Mouse (Mus musculus): ENCODE measurements around the gene Rfpl4b. TPM values are rescaled to one million over a fixed set of nuclear protein-coding genes. Genes with fewer than 3 reads are reported as not detected.
"Not testable (repeated sequence)": the region's sequence is repeated elsewhere in the genome, so short reads cannot be mapped to it uniquely, and the experiment has no call there.

Gene Rfpl4b
- polyA plus RNA-seq (2014; fragmentation: Nextera tagmentation; extraction: Ambion mirVana): not detected in 2 replicates

DNA sequence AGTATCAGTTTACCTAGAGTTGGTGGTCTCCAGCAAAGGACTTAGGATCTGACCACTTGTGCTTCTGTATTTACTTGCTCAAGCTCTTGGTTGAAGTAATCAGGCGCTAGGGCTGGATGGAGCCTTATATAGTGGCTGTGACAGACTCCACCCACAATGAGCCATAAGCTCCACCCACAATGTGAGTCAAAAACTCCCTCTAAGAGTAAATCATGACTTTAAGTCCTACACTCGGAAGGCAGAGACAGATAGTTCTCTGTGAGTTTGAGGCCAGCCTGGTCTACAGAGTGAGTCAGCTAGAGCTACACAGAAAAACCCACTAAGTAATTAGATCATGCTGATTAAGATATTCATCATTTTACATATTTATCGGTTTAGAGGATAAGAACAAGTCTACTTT lies at the start of gene Rfpl4b:
Rfpl4b (minus strand) TSS at position 101 of the 400 bp plus-strand sequence.
- Histone ChIP-seq H3K4me2 (no peak within 1 kb of the TSS), H3K4me1 (replicated peaks; ENCODE audit: control insufficient read depth, insufficient read depth, low read length) (no peaks in the 10 kb centered on the region), H3K9ac (ENCODE audit: low read depth, low read length) (no peak within 1 kb of the TSS), H3K27me3 (replicated peaks; ENCODE audit: control insufficient read depth, insufficient read depth, low read length) (no peaks in the 10 kb centered on the region), H3K36me3 (ENCODE audit: control insufficient read depth, insufficient read depth, low read length) (no peaks in the 10 kb centered on the region), H3K4me3 (ENCODE audit: low read depth, low read length) (no peak within 1 kb of the TSS), H3K27ac (ENCODE audit: low read depth, low read length) (no peak within 1 kb of the TSS), H3K9me3 (ENCODE audit: control insufficient read depth, low read length) (no peaks in the 10 kb centered on the region)
- ATAC-seq (replicated peaks; ENCODE audit: low FRiP score): no peak
- no peak for DNase-seq (ENCODE audit: low spot score)
- WGBS: 79% methylated on average over 3 of the region's 3 CpGs

DNA sequence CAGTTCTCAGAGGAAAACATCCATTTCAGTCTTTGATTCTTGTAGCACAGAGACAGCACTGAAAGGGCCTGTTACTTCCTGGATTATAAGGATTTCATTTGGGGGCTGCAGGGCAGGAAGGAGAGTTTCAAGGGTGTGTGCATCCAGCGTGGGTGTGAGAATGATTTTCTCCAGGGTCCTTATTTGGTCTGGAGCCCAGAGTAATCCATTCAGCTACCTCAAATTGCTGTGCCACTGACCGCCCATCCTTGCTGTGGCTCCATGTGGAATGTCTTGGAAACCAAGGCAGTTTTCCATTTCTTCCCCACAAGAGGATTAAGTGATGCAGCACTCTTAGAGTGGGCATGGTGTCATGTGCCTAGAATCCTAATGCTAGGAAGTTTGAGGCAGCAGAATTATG lies 33.6 kb upstream of the Rfpl4b start:
- DNase-seq (ENCODE audit: low spot score) (no peak), ATAC-seq (replicated peaks; ENCODE audit: low FRiP score) (no peak)
- no peak overlapping the region for H3K4me2 ChIP-seq
- H3K36me3 ChIP-seq (ENCODE audit: control insufficient read depth, insufficient read depth, low read length): no peaks in the 10 kb centered on the region
- WGBS: 59% methylated on average over 2 of the region's 2 CpGs
- H3K4me3 ChIP-seq (ENCODE audit: low read depth, low read length): no peak overlapping the region
- H3K9ac ChIP-seq (ENCODE audit: low read depth, low read length): no peak overlapping the region
- no peaks in the 10 kb centered on the region for H3K27me3 ChIP-seq (replicated peaks; ENCODE audit: control insufficient read depth, insufficient read depth, low read length)
- H3K4me1 ChIP-seq (replicated peaks; ENCODE audit: control insufficient read depth, insufficient read depth, low read length): no peaks in the 10 kb centered on the region
- H3K9me3 ChIP-seq (ENCODE audit: control insufficient read depth, low read length): no peaks in the 10 kb centered on the region
- no peak overlapping the region for H3K27ac ChIP-seq (ENCODE audit: low read depth, low read length)

DNA sequence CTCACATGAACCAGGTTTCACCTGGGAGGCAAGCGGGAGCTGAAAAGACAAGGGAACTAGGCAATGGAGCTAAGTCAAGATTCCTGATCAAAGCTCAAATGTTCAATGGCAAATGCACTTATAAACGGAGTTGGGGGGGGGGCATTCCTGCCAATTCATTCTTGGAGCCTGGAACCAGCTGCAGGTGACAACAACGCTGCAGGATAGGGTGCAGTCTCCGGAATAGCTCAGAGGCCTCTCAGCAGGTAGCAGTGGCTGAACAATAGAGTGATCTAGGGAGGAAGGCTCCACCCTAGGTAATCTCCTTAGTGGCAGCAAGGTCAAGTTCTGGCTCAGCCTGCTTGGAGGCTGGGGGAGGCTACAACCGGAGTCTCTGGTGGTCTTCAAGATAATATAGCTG lies 28.4 kb upstream of the Rfpl4b start:
- 44% methylated on average over 5 of the region's 5 CpGs for WGBS
- H3K4me3 ChIP-seq (ENCODE audit: low read depth, low read length); DNase-seq (ENCODE audit: low spot score); H3K9ac ChIP-seq (ENCODE audit: low read depth, low read length); H3K4me1 ChIP-seq (replicated peaks; ENCODE audit: control insufficient read depth, insufficient read depth, low read length); H3K4me2 ChIP-seq; H3K36me3 ChIP-seq (ENCODE audit: control insufficient read depth, insufficient read depth, low read length); H3K9me3 ChIP-seq (ENCODE audit: control insufficient read depth, low read length); H3K27ac ChIP-seq (ENCODE audit: low read depth, low read length); ATAC-seq (replicated peaks; ENCODE audit: low FRiP score); H3K27me3 ChIP-seq (replicated peaks; ENCODE audit: control insufficient read depth, insufficient read depth, low read length): not testable (repeated sequence)

DNA sequence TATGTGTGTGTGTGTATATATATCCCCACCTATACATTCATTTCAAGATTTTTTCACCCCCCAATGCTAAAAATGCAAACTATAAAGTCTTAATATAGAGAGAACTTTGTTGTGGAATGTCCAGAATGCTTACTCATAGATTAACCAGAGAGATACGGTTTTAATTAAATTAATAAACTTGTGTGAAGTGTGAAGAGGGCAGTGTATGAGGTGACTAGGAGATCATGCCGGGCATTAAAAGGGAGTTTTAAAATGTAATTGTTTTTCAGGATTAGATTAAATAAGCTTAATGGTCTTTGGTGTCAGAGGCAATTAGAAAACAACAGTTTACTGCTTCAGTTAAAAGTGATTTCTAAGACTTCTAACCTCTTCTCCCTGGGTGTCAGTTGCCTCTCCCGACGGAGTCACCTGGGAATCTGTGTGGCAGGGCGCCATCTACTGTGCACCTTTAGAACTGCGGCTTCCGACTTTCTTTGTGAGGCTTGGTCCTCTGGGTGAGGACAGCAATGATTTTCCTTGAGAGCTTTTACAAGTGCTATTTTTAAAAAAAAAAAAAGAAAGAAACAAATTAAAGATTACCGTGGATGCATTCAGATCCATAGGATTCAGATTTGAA lies 27.4 kb upstream of the Rfpl4b start:
- Histone ChIP-seq H3K27ac (ENCODE audit: low read depth, low read length) (no peak overlapping the region), H3K9ac (ENCODE audit: low read depth, low read length) (no peak overlapping the region), H3K4me3 (ENCODE audit: low read depth, low read length) (no peak overlapping the region), H3K9me3 (ENCODE audit: control insufficient read depth, low read length) (no peaks in the 10 kb centered on the region), H3K36me3 (ENCODE audit: control insufficient read depth, insufficient read depth, low read length) (no peaks in the 10 kb centered on the region), H3K27me3 (replicated peaks; ENCODE audit: control insufficient read depth, insufficient read depth, low read length) (no peaks in the 10 kb centered on the region), H3K4me1 (replicated peaks; ENCODE audit: control insufficient read depth, insufficient read depth, low read length) (no peaks in the 10 kb centered on the region), H3K4me2 (no peak overlapping the region)
- peak; percentile 38 for DNase-seq (ENCODE audit: low spot score)
- ATAC-seq (replicated peaks; ENCODE audit: low FRiP score): no peak
- WGBS: 29% methylated on average over 8 of the region's 8 CpGs

DNA sequence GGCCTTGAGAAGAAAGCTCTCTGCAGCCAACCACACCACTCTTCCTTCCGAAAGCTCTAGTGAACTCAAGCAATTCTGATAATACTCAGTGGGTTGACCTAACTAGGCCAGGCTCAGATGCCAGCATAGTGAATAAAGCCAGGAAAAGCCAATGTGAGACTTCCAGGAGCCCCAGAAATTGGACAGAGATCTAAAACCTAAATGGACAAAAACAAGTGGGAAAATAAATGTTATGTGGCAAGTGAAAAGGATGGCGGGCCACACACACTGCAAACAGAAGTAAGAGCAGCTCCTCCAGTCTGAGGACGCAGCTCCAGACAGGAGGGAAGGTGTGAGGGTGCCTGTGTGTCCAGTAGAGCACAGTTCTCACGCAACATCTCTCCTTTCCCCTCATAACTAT lies 26.7 kb upstream of the Rfpl4b start:
- ATAC-seq (replicated peaks; ENCODE audit: low FRiP score): no peak
- H3K4me1 ChIP-seq (replicated peaks; ENCODE audit: control insufficient read depth, insufficient read depth, low read length): no peaks in the 10 kb centered on the region

DNA sequence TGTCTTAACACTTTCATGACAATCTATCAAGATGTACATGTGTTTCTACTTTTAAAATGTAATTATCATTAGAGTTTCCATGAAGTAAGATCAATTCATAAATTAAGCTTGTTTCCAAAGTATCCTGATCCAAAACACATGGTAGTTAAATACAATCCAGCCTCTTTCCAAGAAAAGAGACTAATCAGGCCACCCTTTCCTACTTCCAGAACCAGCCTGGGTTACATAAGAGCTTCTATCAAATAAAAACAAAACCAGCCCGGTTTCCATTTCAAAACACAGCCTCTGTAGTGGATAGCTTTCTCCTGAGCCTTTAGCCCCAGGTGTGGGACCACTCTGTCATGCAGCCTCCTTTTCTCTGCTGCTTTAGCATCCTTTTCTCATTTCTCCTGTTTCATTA lies 2.2 kb upstream of the Rfpl4b start:
- H3K4me1 ChIP-seq (replicated peaks; ENCODE audit: control insufficient read depth, insufficient read depth, low read length): no peaks in the 10 kb centered on the region
- ATAC-seq (replicated peaks; ENCODE audit: low FRiP score): no peak

More for the DNA sequence above, 26.7 kb upstream of the Rfpl4b start:
- WGBS: 82% methylated on average over 4 of the region's 4 CpGs
- H3K27me3 ChIP-seq (replicated peaks; ENCODE audit: control insufficient read depth, insufficient read depth, low read length): no peaks in the 10 kb centered on the region
- H3K4me3 ChIP-seq (ENCODE audit: low read depth, low read length): no peak overlapping the region
- H3K27ac ChIP-seq (ENCODE audit: low read depth, low read length): no peak overlapping the region
- DNase-seq (ENCODE audit: low spot score): no peak
- H3K4me2 ChIP-seq: no peak overlapping the region
- H3K9me3 ChIP-seq (ENCODE audit: control insufficient read depth, low read length): no peaks in the 10 kb centered on the region
- no peak overlapping the region for H3K9ac ChIP-seq (ENCODE audit: low read depth, low read length)
- H3K36me3 ChIP-seq (ENCODE audit: control insufficient read depth, insufficient read depth, low read length): no peaks in the 10 kb centered on the region

DNA sequence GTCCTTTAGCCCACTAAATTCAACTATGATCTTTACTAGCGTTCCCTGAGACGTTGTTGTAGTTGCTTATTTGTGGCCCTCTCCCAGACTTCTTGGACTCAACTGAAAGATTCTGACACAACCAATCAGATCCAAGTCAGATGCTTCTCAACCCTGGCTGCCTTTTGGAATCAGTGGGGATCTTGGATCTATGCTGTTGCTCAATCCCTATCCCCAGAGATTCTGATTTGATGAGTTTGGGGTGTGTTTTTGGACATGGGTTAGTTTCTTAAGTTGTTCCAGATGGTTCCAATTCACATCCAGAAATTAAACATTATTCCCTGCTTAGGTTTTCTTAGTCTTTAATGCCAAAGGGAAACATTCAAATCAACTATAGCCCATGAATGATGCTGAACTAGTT lies 15.5 kb downstream of the Rfpl4b start:
- Histone ChIP-seq H3K9me3 (ENCODE audit: control insufficient read depth, low read length) (no peaks in the 10 kb centered on the region), H3K4me1 (replicated peaks; ENCODE audit: control insufficient read depth, insufficient read depth, low read length) (no peaks in the 10 kb centered on the region), H3K4me3 (ENCODE audit: low read depth, low read length) (no peak overlapping the region), H3K36me3 (ENCODE audit: control insufficient read depth, insufficient read depth, low read length) (no peaks in the 10 kb centered on the region), H3K9ac (ENCODE audit: low read depth, low read length) (no peak overlapping the region), H3K27ac (ENCODE audit: low read depth, low read length) (no peak overlapping the region), H3K4me2 (no peak overlapping the region), H3K27me3 (replicated peaks; ENCODE audit: control insufficient read depth, insufficient read depth, low read length) (no peaks in the 10 kb centered on the region)
- DNase-seq (ENCODE audit: low spot score) (no peak), ATAC-seq (replicated peaks; ENCODE audit: low FRiP score) (no peak)
- WGBS: 85% methylated on average over 2 of the region's 2 CpGs

More for the DNA sequence above, 2.2 kb upstream of the Rfpl4b start:
- H3K36me3 ChIP-seq (ENCODE audit: control insufficient read depth, insufficient read depth, low read length): no peaks in the 10 kb centered on the region
- H3K27me3 ChIP-seq (replicated peaks; ENCODE audit: control insufficient read depth, insufficient read depth, low read length): no peaks in the 10 kb centered on the region
- no peak overlapping the region for H3K4me3 ChIP-seq (ENCODE audit: low read depth, low read length)
- DNase-seq (ENCODE audit: low spot score): no peak
- no peak overlapping the region for H3K9ac ChIP-seq (ENCODE audit: low read depth, low read length)
- 34% methylated on average over 1 of the region's 1 CpGs for WGBS
- H3K9me3 ChIP-seq (ENCODE audit: control insufficient read depth, low read length): no peaks in the 10 kb centered on the region
- H3K4me2 ChIP-seq: no peak overlapping the region
- H3K27ac ChIP-seq (ENCODE audit: low read depth, low read length): no peak overlapping the region

DNA sequence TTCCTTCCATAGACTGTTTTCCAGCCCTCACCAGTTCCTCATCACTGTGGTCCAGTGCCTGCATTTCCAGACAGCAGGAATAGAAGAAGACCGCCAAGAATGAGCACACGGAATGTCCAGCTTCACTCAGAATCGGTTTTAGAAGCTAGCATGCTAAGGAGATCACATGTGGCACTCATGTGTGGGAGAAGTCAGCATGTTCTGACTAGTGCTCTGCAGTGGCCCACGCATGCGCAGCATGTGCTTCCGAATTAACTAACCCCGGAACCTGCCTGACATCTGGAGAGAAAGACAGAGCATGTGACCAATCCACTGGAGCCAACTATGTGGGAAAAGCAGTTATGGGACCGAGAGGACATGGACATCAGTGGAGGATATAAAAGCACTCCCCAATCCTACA lies 17.5 kb downstream of the Rfpl4b start:
- ATAC-seq (replicated peaks; ENCODE audit: low FRiP score): no peak

DNA sequence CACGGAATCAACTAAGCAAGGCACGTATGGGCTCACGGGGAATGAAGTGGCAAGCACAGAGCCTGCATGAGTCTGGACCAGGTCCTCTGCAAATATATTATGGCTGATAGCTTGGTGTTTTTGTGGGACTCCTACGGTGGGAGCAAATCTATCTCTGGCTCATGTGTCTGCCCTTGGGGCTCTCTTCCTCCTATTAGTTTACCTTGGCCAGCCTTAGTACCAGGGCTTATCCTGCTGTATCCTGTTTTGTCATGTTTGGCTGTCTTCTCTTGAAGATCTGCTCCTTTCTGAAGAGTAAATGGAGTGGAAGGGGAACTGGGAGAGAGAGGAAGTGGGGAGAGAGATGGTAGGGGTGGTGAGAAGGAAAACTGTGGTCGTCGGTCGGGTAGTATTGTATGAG lies 18.3 kb downstream of the Rfpl4b start:
- Histone ChIP-seq H3K4me3 (ENCODE audit: low read depth, low read length) (no peak overlapping the region), H3K9me3 (ENCODE audit: control insufficient read depth, low read length) (no peaks in the 10 kb centered on the region), H3K27ac (ENCODE audit: low read depth, low read length) (no peak overlapping the region), H3K27me3 (replicated peaks; ENCODE audit: control insufficient read depth, insufficient read depth, low read length) (no peaks in the 10 kb centered on the region), H3K9ac (ENCODE audit: low read depth, low read length) (no peak overlapping the region), H3K4me2 (no peak overlapping the region), H3K36me3 (ENCODE audit: control insufficient read depth, insufficient read depth, low read length) (no peaks in the 10 kb centered on the region), H3K4me1 (replicated peaks; ENCODE audit: control insufficient read depth, insufficient read depth, low read length) (no peaks in the 10 kb centered on the region)
- 84% methylated on average over 7 of the region's 7 CpGs for WGBS
- ATAC-seq (replicated peaks; ENCODE audit: low FRiP score) (no peak), DNase-seq (ENCODE audit: low spot score) (no peak)

More for the DNA sequence above, 17.5 kb downstream of the Rfpl4b start:
- no peak overlapping the region for H3K4me2 ChIP-seq
- no peak overlapping the region for H3K9ac ChIP-seq (ENCODE audit: low read depth, low read length)
- H3K36me3 ChIP-seq (ENCODE audit: control insufficient read depth, insufficient read depth, low read length): no peaks in the 10 kb centered on the region
- H3K9me3 ChIP-seq (ENCODE audit: control insufficient read depth, low read length): no peaks in the 10 kb centered on the region
- H3K4me3 ChIP-seq (ENCODE audit: low read depth, low read length): no peak overlapping the region
- no peak overlapping the region for H3K27ac ChIP-seq (ENCODE audit: low read depth, low read length)
- no peaks in the 10 kb centered on the region for H3K27me3 ChIP-seq (replicated peaks; ENCODE audit: control insufficient read depth, insufficient read depth, low read length)
- no peaks in the 10 kb centered on the region for H3K4me1 ChIP-seq (replicated peaks; ENCODE audit: control insufficient read depth, insufficient read depth, low read length)
- WGBS: 91% methylated on average over 8 of the region's 8 CpGs
- DNase-seq (ENCODE audit: low spot score): no peak
